Mouse (Mus musculus): Measurements from ENCODE around the gene Edn2. TPM values are rescaled to one million over a fixed set of nuclear protein-coding genes. Genes with fewer than 3 reads are reported as not detected.

Edn2 gene
- polyA plus RNA-seq, 1 experiment: not detected

DNA sequence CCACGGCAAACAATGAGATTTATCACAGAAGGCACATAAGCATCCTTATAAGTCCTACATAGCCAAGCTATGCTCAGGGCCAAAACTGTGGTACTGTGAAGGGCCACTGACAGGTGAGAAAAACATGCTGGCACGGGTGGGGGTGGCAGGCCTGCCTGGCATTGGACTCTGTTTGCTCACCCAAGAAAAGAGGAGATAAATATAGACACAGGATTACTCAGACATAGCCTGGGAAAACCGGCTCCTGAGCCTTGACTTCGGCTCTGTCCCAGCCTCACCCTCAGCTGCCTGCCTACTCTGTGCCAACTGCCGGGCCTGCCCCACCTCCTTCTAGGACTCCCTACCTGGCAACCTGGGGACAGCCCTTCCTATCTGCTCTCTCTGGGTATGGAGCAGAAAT is 16.7 kb upstream of the Edn2 start:
- H3K27ac ChIP-seq (ENCODE audit: insufficient read depth, low read length): no peak overlapping the region
- H3K4me3 ChIP-seq (ENCODE audit: extremely low read depth, insufficient read depth, insufficient read length): no peak overlapping the region
- H3K27me3 ChIP-seq (ENCODE audit: control insufficient read depth, insufficient read depth, low read length): no peaks in the 10 kb centered on the region
- no peaks in the 10 kb centered on the region for H3K36me3 ChIP-seq (ENCODE audit: control insufficient read depth, insufficient read depth, low read length)
- TF ChIP-seq POLR2A (IDR thresholded peaks at IDR 0.05; ENCODE audit: low read depth, low read length): no peak
- TF ChIP-seq CTCF (IDR thresholded peaks at IDR 0.05; ENCODE audit: extremely low read depth, insufficient read depth, insufficient read length, insufficient replicate concordance): no peak
- peaks cover 3% of the 10 kb centered on the region for H3K4me1 ChIP-seq (ENCODE audit: control insufficient read depth, insufficient read depth, insufficient read length)
- DNase-seq (ENCODE audit: low read depth in 1 of 2, low spot score in 2 of 2): no peak
- WGBS: 85% methylated on average over 5 of the region's 5 CpGs

- Histone ChIP-seq H3K27me3 (ENCODE audit: control insufficient read depth, insufficient read depth, low read length) (no peaks in the 10 kb centered on the region), H3K27ac (ENCODE audit: insufficient read depth, low read length) (no peak overlapping the region), H3K36me3 (ENCODE audit: control insufficient read depth, insufficient read depth, low read length) (no peaks in the 10 kb centered on the region), H3K4me3 (ENCODE audit: extremely low read depth, insufficient read depth, insufficient read length) (no peak overlapping the region), H3K4me1 (ENCODE audit: control insufficient read depth, insufficient read depth, insufficient read length) (peaks cover 3% of the 10 kb centered on the region)
- 83% methylated on average over 8 of the region's 8 CpGs for WGBS
- TF ChIP-seq POLR2A (IDR thresholded peaks at IDR 0.05; ENCODE audit: low read depth, low read length): no peak
- no peak for TF ChIP-seq CTCF (IDR thresholded peaks at IDR 0.05; ENCODE audit: extremely low read depth, insufficient read depth, insufficient read length, insufficient replicate concordance)
- DNase-seq (ENCODE audit: low read depth in 1 of 2, low spot score in 2 of 2): no peak
Measured at GRCm38 (mm10) chr4:120145931-120146330, 15.1 kb upstream of the Edn2 start.

DNA sequence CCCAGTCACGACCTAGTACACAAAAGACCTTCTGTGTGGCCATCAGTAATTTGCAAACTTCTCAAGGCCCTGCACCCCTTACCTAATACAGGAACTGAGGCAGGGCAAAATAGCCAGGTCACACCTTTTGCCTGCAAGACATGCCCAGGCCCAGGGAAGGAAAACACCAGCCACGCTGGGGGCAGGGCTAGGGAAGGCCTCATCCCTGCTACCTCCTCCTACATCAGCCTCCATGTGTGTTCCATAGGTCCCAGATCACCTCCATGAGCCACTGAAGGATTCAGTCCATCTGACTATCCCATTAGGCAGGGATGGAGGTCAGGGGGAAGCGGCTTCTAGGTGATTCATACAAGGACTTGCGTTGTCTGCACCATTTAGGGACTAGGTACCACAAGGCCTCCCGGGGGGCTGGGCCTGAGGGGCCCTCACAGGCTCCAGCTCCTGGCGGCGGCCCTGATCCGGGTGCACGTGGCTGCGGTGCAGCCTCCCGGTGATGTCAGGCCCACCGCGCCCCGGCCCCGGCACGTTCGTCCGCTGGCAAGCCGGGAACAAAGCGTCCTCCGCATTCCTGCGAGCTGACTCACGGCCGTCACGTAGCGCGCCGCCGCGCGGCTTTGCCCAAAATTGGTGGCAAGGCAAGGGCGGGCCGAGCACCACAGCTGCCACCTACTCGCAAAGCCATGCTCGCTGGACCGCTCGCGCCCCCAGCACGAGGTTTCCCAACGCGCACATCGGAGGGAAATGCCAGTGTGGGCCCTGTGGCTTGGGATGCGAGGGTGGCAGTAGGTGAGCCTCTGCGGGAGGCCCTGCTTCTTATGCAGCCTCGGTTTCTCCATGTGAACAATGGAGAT is 12.5 kb upstream of the Edn2 start:
- TF ChIP-seq CTCF (IDR thresholded peaks at IDR 0.05; ENCODE audit: extremely low read depth, insufficient read depth, insufficient read length, insufficient replicate concordance): no peak
- TF ChIP-seq POLR2A (IDR thresholded peaks at IDR 0.05; ENCODE audit: low read depth, low read length): no peak
- Histone ChIP-seq H3K36me3 (ENCODE audit: control insufficient read depth, insufficient read depth, low read length) (no peaks in the 10 kb centered on the region), H3K4me3 (ENCODE audit: extremely low read depth, insufficient read depth, insufficient read length) (no peak overlapping the region), H3K4me1 (ENCODE audit: control insufficient read depth, insufficient read depth, insufficient read length) (peaks cover 3% of the 10 kb centered on the region), H3K27ac (ENCODE audit: insufficient read depth, low read length) (no peak overlapping the region), H3K27me3 (ENCODE audit: control insufficient read depth, insufficient read depth, low read length) (no peaks in the 10 kb centered on the region)
- 8% methylated on average over 45 of the region's 45 CpGs for WGBS
- DNase-seq (ENCODE audit: low read depth in 1 of 2, low spot score in 2 of 2): no peak

DNA sequence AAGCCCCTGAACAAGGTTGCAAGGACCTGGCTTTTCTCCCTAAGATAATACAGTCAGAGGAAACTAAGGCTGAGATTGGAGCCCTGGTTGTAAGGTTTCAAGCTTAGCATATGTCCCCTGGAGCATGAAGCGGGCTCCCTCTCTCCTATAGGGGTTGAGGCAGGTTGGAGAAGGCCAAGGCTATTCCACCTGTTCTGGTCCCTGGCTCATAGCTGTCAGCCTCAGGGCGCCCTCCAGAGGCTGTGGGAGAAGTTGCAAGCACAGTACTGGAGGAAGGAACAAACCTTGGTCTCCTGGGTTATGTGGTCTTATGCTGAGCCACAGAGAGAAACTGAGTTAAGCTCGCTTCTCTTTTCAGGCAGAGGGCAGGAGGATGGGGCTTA is 11.9 kb upstream of the Edn2 start:
- H3K36me3 ChIP-seq (ENCODE audit: control insufficient read depth, insufficient read depth, low read length): no peaks in the 10 kb centered on the region
- H3K27me3 ChIP-seq (ENCODE audit: control insufficient read depth, insufficient read depth, low read length): no peaks in the 10 kb centered on the region
- H3K4me3 ChIP-seq (ENCODE audit: extremely low read depth, insufficient read depth, insufficient read length): no peak overlapping the region
- H3K4me1 ChIP-seq (ENCODE audit: control insufficient read depth, insufficient read depth, insufficient read length): peaks cover 3% of the 10 kb centered on the region
- TF ChIP-seq POLR2A (IDR thresholded peaks at IDR 0.05; ENCODE audit: low read depth, low read length): no peak
- peak; percentile 33; the same call in 1 of the 2 replicates for TF ChIP-seq CTCF (IDR thresholded peaks at IDR 0.05; ENCODE audit: extremely low read depth, insufficient read depth, insufficient read length, insufficient replicate concordance)
- 33% methylated on average over 3 of the region's 3 CpGs for WGBS
- H3K27ac ChIP-seq (ENCODE audit: insufficient read depth, low read length): no peak overlapping the region
- no peak for DNase-seq (ENCODE audit: low read depth in 1 of 2, low spot score in 2 of 2)

DNA sequence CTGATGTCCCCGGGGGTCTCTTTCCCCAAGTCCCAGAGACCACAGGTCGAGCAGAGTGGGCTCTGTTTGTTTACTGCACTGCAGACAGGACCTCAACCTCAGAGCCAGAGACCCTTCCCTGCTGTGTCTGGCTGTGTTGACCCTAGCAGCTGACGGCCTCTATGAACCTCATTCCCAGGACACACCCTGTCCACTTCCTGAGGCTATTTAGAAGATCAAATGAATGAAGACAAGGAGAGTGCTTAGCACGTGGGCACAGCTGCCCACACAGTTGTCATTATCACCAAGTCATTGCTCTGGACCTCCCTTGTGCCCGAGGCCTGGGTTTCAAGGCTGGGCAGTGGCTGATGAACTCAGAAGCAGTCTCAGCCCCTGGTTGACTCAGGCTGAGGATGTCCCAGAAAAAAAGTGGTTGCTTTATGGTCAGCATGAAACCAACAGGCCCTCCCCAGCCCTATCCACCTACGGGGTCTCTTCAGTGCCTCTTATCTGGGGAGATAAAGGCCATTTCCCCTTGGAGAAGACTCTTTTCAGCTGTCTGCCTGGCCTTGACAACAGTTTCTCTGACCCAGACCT is 10.6 kb upstream of the Edn2 start:
- H3K4me3 ChIP-seq (ENCODE audit: extremely low read depth, insufficient read depth, insufficient read length): no peak overlapping the region
- H3K4me1 ChIP-seq (ENCODE audit: control insufficient read depth, insufficient read depth, insufficient read length): peaks cover 3% of the 10 kb centered on the region
- DNase-seq (ENCODE audit: low read depth in 1 of 2, low spot score in 2 of 2): no peak
- H3K27ac ChIP-seq (ENCODE audit: insufficient read depth, low read length): no peak overlapping the region
- WGBS: 69% methylated on average over 6 of the region's 6 CpGs
- H3K27me3 ChIP-seq (ENCODE audit: control insufficient read depth, insufficient read depth, low read length): no peaks in the 10 kb centered on the region
- no peaks in the 10 kb centered on the region for H3K36me3 ChIP-seq (ENCODE audit: control insufficient read depth, insufficient read depth, low read length)
- TF ChIP-seq POLR2A (IDR thresholded peaks at IDR 0.05; ENCODE audit: low read depth, low read length): no peak
- TF ChIP-seq CTCF (IDR thresholded peaks at IDR 0.05; ENCODE audit: extremely low read depth, insufficient read depth, insufficient read length, insufficient replicate concordance): no peak

GRCm38 (mm10) chr4:120151906-120152305 is 9.1 kb upstream of the Edn2 start:
- Histone ChIP-seq H3K27me3 (ENCODE audit: control insufficient read depth, insufficient read depth, low read length) (no peaks in the 10 kb centered on the region), H3K4me1 (ENCODE audit: control insufficient read depth, insufficient read depth, insufficient read length) (peaks cover 3% of the 10 kb centered on the region), H3K27ac (ENCODE audit: insufficient read depth, low read length) (no peak overlapping the region), H3K36me3 (ENCODE audit: control insufficient read depth, insufficient read depth, low read length) (no peaks in the 10 kb centered on the region), H3K4me3 (ENCODE audit: extremely low read depth, insufficient read depth, insufficient read length) (no peak overlapping the region)
- DNase-seq (ENCODE audit: low read depth in 1 of 2, low spot score in 2 of 2): no peak
- WGBS: 93% methylated on average over 6 of the region's 6 CpGs
- no peak for TF ChIP-seq CTCF (IDR thresholded peaks at IDR 0.05; ENCODE audit: extremely low read depth, insufficient read depth, insufficient read length, insufficient replicate concordance)
- no peak for TF ChIP-seq POLR2A (IDR thresholded peaks at IDR 0.05; ENCODE audit: low read depth, low read length)

GRCm38 (mm10) chr4:120152648-120153047 is 8.4 kb upstream of the Edn2 start:
- WGBS: 67% methylated on average over 4 of the region's 4 CpGs

More at GRCm38 (mm10) chr4:120152648-120153047, 8.4 kb upstream of the Edn2 start:
- H3K27ac ChIP-seq (ENCODE audit: insufficient read depth, low read length): no peak overlapping the region
- H3K36me3 ChIP-seq (ENCODE audit: control insufficient read depth, insufficient read depth, low read length): no peaks in the 10 kb centered on the region
- H3K27me3 ChIP-seq (ENCODE audit: control insufficient read depth, insufficient read depth, low read length): no peaks in the 10 kb centered on the region
- DNase-seq (ENCODE audit: low read depth in 1 of 2, low spot score in 2 of 2): no peak
- peaks cover 3% of the 10 kb centered on the region for H3K4me1 ChIP-seq (ENCODE audit: control insufficient read depth, insufficient read depth, insufficient read length)
- TF ChIP-seq POLR2A (IDR thresholded peaks at IDR 0.05; ENCODE audit: low read depth, low read length) (no peak), CTCF (IDR thresholded peaks at IDR 0.05; ENCODE audit: extremely low read depth, insufficient read depth, insufficient read length, insufficient replicate concordance) (no peak)
- H3K4me3 ChIP-seq (ENCODE audit: extremely low read depth, insufficient read depth, insufficient read length): no peak overlapping the region

All from spleen, adult 2 months (tissue).